Mouse (Mus musculus): ENCODE measurements around the gene Dgkd.

GRCm38 (mm10) chr1:87918061-87918460 is 65.0 kb downstream of the Dgkd start:
- TF ChIP-seq EP300 (IDR thresholded peaks at IDR 0.05; ENCODE audit: insufficient read depth, low read depth, low read length) (no peak), POLR2A (IDR thresholded peaks at IDR 0.05; ENCODE audit: insufficient read depth, low read depth, low read length) (no peak)
